Mouse (Mus musculus): Measurements from ENCODE around the gene Nuak1. TPM values are rescaled to one million over a fixed set of nuclear protein-coding genes. Genes with fewer than 3 reads are reported as not detected.

The Nuak1 gene
- total RNA-seq, 2 experiments from 2014 or later, result 39.5 to 45.8 TPM

DNA sequence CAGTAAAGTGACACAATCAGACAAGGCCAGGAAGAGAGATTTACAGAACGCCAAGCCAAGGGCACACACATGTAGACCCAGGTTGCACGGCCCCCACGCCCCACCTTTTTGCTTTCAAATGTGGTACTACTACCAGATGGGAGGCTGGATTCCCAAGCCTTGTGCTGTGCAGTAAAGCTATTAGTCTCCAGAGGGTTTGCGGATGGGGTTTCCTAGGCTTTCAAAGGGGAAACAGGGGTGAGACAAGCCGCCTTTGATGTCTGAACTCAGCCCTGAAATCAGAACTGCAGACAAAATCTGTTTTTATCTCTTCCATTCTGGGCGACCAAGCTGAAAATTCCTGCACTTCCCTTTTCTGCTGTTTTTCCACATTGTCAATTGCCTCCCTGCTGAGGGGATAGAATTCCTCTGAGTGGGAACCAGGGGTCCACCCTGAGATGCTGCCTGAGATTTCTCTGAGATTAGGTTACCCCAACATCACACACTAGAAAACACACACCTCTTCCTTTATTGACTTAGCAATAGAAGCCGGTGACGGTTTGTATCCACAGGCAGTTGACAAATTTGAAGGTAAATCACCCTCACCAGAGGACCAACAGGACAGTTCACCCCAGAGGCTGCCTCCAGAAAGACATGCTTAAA, 35.1 kb downstream of the Nuak1 start:
- no peak for DNase-seq

DNA sequence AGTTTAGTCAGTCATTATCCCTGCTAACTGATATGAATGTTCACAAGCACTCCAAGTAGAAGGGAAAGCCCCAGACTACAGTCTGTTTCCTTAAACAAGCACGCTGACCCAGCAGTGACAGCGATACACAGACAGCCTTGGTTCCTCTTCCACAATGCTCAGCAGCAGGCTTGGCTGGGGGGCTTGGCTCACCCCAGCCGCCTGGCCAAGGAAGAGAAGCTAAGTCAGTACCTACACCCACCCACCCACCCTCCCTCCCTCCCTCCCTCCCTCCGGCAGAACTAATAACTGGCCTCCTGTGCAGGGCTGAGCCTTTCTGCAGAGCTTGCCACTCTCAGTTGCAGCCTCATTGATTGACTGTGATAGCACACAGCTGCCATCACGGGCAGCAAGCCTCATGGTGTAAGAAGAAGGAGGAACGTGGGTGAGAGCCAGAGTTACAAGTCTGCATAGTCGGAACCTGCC, 38.5 kb downstream of the Nuak1 start:
- no peak for DNase-seq

DNA sequence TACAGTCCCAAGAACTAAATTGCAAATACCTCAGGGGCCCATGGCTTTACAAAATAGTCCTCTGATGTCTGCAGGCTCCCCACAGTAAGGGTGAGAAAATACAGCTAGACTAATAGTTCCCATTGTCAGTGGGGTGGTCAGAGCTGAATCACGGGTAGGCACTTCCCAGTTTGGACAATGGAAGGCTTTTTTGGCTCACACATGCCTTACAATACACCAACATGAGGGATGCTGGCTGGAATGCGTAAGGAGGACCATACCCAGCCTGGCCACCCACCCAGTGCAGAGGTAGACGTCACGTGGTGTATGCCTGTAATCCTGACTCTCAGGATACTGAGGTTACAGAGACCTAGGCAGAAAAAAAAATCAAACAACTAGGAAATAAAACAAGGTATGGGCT, 39.2 kb downstream of the Nuak1 start:
- no peak for DNase-seq

DNA sequence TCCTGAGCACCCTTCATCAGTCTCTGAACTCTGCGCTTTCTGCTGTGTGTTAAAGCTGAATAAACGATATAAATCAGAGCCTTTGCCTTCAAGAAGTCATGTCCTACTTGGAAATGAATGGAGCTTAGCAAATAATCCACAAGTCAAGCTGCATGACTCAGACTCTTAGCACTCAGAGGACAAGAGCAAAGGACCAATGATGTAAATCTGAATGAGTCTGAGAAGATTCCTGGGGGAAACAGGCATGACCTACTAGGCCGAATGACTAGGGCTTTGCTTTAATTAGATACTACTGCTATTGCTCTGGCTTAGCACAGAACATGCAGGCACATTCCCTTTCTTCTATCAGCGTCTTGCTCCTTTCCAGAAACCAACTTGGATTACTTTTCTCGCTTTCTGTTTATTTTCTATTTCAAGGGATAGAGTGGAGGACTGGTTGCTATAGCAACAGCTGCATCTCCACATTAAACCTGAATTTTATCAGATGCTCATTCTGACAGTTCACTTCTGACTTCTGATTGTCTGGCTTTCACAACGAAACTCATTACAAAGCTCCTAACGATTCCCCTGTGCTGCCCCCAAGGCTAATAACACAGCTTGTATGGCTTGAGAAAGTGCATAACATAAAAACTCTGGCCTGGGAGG, 40.2 kb downstream of the Nuak1 start:
- DNase-seq, result no peak

DNA sequence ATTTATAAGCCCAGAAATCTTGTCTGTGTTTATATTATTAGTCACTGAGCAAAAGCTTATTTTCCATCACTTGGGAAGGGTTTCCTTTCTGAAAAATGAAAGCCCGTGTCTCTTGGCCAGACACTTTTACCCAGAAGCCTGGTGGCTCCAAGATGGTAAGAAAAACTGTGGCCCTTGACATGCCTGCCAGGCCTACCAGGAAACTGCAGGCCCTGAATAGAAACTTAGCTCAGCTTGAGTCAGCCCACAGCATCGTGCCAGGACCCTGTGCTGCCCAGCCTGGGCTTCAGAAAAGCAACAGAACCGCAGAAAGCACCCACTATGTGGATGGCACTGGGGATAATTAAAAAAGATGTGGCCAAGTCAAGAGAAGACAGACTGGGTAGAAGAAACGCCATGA, 43.1 kb downstream of the Nuak1 start:
- DNase-seq, result no peak

DNA sequence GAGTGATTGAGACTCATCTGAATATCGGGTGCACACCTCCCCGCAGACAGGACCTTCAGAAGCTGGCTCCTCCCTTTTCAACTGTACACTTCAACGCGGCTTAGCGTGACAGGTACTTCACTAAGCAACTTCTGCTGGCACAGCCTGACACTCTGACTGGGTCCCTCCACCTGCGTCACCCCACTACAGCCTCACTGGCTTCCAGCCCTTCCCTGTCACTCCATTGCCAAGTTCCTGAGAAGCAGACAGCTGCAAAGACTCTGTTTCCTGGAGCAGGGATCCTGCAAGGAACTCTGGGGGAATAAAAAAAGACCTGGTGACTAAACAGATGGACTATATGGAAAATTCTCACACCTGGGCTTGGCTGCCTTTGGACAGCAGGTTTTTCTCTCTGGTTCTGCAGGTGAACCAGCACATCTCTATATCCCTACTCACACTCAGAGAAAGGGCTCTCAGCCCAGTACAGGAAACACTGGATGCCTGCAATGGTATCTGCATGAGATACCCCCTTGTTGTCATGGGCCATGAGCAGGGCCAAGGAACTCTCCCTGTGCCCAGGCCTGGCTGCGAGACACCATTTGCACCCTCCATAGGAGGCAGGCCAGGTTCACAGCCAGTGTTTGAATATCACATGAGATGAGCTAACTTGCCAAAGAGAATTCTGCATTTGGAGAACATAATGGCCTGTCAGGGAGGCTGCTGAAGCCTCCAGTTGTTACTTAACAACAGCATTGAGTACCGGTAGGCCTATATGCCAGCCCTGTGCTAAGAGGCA, 44.3 kb downstream of the Nuak1 start:
- peak; percentile 83 for DNase-seq

DNA sequence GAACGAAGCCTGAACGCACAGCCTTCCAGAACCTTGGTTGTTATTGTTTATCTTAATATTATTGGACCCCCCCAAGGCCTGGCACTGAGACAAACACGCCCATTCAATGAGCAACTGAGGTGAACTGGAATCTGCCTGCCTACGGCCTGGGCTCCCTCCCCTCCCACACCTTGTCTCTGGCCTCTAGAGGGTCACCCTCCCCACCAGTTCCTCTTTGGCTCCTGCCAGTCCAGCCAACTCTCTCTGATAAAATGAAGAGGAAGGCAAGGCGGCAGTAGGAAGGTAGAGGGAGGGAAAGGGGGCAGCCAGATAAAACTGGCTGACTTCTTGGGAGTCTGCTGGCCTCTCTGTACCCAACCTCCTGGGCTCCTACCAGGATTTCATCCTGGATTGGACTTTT, 45.1 kb downstream of the Nuak1 start:
- DNase-seq, result no peak

DNA sequence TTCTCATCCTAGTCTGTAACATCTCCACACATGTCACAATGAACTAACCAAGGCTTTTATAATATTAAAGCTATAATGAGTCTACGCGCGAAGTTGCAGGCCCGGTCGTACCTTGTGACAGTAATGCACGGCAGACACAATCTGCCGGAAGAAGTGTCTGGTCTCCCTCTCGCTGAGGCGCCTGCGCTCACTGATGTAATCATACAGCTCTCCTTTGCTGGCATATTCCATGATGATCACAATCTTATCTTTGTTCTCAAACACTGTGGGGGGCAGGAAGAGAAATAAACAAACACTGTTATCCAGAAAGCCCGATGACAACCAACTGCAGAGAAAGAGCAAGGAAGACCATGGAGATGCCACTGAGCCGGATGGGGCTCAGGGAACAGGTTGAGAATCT, 46.5 kb downstream of the Nuak1 start:
- DNase-seq, result no peak

DNA sequence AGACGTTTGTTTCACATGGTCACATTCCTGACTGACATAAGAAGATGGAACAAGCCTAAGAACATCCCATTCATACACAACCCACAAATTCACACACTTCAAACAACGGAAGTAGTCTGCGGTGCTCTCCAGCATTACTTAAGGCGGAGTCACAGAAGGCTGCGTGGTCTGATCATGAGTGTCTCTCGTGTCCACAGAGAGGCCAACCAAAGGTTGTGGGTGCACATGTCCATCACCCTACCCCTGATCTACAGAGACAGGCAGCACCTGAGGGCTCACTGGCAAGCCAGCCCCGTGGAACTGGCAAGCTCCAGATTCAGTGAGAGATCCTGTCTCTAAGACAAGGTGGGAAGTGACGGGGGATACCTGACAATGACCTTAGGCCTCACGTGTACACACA, 47.0 kb downstream of the Nuak1 start:
- DNase-seq, result no peak

DNA sequence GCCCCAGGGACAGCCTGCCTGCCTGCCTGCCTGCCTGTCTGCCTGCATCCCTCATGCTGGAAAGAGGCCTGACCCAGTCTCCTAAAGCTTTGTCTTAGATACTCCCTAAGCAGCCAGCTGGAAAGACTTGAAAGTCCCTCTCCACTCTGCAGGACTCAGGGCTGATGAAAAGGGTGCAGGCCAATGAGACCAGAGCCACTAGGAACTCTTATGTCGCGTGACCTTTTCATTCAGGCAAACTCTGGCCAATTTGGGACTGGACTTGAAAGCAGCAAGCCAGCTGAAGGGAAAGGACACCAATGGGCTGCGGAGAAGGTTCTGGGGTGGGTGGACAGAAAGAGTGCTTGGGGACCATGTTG, 47.7 kb downstream of the Nuak1 start:
- no peak for DNase-seq

DNA sequence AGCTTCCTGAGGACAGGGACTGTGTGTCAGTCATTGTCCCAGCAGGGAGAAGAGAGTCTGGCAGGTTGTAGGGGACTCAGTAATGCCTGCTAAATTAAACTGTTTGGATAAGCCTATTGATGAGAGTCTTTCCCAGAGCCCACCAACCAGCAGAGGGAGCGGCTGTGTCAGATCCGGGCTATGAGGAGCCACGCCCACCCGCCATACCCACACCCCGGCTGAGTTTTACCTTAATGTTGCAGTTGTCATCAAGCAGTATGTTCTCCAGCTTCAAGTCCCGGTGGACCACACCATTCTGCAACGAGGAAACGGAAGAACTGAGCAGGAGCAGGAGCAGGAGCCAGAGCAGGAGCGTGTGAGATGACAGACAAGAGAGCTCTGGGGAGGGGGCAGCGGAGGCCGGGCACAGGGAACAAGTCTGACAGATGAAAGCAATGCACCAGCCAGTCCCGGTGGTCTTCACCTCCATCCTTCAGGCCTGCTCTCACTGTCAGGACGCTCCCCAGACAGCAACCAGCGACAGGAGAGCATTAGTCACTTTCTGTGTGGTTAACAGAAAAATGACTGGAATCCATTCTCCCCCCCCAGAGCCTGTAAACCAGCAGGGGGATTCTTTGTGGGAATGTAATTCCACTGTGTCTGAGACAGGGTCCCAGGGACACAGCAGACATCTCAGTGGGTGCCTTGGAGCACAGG, 48.2 kb downstream of the Nuak1 start:
- DNase-seq, result no peak

DNA sequence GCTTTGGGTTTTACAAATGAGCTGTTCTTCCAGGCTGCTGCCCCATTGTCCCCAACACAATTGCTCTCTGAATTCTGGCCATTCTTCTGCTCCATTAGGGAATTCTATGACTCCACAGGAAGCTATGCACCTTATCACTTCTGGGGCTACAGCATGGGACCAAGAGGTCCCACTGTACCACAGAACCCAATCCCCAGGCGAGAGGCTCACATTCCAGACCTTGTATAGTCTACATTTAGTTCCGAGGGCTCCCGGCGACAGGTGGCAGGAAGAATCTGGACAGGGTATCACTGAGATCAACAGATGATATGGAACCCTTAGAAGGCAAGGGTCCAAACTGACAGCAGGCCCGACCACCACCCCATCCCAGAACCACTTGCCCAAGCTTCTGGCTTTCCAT, 50.7 kb downstream of the Nuak1 start:
- no peak for DNase-seq

DNA sequence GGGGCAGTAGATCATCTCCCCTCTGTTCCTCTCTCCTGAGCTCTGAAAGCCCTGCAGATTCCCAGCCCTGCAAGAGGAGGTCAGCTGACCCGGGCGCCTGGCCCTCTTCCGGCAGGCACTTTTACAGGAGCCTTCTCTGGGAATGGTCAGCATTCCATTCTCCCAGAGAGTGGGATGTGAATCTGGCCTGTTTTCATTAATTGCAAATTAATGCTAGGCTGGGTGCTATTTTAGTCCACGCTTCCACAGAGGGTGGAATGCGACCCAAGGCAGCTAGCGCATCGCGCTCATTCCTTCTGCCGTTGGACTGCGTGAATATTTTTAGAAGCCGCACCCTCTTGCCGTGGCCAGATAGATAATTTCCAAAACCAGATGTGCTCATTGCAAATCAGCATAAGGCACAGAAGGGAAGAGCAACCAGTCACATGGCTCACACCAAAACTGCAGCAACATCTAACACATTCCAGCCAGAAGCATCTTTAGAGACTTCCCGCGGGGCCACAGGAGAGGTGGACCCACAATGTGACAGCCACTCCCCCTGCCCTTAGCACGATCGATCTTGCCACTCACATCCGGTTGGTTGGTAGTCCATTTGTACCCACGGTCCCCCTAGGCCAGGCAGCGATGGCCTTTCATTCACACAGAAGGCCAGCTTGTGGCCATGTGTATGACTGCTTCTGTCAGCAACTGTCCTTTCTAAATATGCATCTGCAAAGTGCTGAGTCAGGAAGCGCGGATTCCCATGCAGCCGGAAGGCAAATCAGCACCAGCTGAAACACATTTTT, 51.8 kb downstream of the Nuak1 start:
- DNase-seq, result peak; percentile 68

DNA sequence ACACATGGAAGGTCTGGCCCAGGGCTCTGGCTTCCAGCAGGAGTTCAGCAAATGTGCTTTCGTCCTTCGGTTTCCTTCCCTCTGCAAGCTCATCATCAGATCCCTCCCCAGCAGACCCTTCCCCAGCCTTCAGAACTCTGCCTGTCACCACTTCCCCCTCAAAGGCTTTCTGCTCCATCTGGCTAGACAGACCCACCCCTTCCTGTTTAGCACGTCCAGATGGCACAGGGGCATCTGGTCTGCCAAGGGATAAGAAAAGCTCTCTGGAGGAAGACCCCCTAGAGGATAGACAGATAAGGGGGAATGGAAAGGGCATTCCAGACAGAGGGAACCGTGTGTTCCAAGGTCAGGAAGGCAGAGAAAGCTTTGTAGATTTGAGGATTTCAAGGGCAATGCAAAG, 53.1 kb downstream of the Nuak1 start:
- no peak for DNase-seq

DNA sequence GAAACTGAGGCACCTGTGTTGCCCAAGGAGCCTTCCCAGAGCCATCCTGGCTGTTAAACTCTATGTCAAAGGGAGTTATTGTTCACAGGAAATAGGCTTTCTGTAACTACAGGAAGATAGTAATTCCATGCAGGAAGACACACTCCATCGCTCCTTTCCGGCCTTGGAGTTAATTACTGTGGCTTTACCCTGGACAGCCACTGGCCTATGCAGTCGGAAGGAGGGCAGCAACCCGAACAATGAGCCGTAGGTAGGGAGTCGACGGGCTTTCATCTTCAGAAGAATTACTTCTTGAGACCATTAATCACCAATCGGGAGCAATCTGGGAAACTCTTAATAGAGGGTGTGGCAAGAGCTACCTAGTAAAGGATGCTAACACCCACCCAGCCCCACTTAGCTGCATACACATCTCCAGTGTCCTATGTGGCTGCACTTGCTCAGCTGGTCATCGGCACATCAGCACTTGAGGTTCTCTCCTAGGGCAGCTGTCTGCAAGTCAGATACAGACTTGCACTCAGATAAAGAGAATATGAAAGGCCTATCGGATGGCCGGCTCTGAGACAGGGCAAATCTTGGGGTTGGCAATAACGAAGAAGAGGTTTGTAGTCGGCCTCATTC, 53.7 kb downstream of the Nuak1 start:
- DNase-seq, result no peak

DNA sequence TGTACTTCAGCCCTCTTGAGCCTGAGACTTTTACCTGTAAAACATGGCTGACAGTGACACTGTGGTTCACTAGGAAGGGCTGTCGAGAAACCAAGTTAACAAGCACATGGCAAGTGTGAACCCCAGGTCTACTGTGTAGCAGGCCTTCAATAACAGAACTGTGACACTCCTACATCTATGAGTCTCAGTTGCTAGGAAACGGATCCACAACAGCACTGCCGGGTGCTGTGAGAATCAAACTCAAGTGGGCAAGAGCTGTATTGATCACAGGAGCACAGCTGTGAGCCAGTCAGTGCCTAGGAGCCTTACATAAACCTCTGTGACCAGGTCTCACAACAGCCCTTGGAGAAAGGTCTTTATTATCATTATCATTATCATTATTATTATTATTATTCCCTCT, 54.2 kb downstream of the Nuak1 start:
- no peak for DNase-seq

DNA sequence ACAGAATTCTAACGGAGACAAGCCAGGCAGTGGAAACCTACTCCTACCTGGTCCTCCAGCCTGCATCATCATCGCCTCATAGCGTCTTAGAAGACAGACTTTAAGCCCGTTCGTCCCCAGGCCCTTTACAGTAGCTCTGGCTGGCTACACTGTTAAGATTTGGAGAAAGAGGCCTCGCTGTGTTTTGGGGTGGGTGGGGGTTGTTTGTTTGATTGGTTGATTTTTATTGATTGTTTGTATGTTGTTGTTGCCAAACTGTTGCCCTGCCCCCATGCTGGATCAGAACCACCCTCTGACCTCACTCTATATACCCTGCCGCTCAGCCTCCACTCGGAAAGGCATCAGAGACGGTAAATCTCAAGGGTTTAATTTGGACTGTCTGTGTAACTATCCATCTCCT, 55.6 kb downstream of the Nuak1 start:
- no peak for DNase-seq

DNA sequence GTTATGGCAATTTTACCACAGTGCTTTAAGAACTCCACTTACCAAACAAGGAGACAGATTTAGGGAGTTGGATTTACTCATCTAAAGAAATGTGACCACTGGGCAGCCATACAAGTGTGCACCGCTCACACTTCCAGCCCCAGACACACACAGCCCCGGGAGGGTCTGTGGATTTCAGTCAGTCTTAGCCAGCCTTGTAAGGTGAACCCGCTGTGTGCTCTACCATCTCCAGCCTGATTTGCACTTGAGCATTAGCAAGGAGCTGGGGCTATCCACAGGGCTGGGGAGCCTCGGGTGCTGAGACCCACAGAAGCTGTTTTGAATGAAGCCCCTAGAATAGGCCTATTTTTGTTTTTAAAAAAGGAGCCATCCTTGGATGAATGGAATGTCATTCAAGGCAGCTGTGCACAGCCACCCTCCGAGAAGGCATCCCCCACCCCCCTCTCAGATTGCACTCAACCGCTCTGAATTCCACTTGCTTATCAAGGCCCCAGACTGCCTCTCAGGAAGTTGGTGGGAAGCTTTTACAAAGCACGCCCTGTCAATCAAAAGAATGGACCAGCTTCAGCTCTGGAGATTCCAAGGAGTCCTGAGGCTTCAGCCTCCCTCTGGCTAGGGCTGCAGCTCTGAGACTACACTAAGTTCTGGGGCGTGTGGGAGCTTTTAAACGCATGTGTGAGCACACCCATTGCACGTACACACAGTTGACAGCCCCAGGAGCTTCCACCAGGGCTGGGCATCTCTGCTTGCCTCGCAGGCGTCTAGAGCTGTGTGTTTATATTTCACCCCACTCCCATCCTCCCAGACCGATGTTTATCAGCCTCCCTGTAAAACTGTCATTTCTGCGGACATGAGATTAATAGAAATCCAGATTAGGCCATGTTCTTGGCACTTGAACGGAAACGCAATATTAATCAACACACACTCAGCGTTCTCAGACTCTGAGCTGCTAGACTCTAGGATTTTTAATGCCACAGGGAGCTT, 57.2 kb downstream of the Nuak1 start:
- DNase-seq, result peak; percentile 46

DNA sequence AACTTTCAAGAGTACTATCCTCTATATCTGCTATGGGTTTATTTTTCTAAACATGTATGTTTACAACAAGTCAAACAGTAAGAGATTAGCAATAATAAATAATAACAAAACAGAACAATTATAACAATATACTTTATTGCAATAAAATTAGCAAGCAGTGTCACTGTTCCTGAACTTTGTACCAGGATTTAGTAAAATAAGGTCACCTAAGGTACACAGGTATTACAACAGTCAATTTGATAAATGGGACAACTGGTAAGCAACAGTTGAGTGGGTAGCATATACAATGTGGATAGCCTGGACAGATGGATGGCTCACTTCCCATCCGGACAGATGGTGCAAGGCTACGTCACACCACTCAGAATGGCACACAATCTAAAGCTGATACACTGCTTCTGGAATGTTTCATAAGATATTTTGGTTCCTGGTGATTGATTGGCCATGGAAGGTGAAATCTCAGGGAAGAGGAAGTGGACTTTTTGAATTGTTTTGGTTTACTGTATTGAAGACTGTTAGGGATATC, 59.1 kb downstream of the Nuak1 start:
- DNase-seq, result no peak

DNA sequence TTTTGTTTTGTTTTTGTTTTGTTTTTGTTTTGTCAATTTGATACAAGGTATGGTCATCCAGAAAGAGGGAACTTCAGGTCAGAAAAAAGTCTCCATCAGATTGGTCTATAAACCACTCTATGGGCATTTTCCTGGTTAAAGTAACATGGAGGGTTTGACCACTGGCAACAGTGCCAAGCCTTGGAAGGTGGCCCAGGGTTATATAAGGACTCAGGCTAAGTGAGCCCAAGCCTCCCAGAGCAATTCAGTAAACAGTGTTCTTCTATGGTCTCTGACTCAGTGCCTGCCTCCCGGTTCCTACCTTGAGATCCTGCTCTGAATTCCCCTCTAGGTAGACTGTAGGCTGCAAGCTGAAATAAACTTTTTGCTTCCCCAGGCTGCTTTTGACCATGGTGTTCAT, 61.0 kb downstream of the Nuak1 start:
- no peak for DNase-seq
